ENCODE assay signal across 8 mouse cellular contexts in genomic region chr6:56714574-56715269, GRCm38 (mm10). TPM values are rescaled to one million over a fixed set of nuclear protein-coding genes. Genes with fewer than 3 reads are reported as not detected.
DNase-seq lines count a peak whose midpoint lies in the region; ATAC-seq and TF ChIP-seq lines count a peak whose summit lies in the region.

Avl9 (plus strand) TSS chr6:56714899.

- no peak for TF ChIP-seq RAD21 in MEL (IDR thresholded peaks at IDR 0.05; ENCODE audit: low read depth, low read length)

- peak within 1 kb of the TSS; percentile 64 for H3K27ac ChIP-seq in MEL (ENCODE audit: control insufficient read depth, low read depth, low read length)
- H3K27ac ChIP-seq in cerebellum, adult 2 months (ENCODE audit: insufficient read depth, low read length), result peak within 1 kb of the TSS; percentile 85
- peak within 1 kb of the TSS; percentile 96 for H3K27ac ChIP-seq in forebrain, postnatal 0 days (ENCODE audit: low read depth, low read length)
- H3K27ac ChIP-seq in lung, embryonic 15.5 days, result peak within 1 kb of the TSS; percentile 96

- H3K9ac ChIP-seq in MEL (ENCODE audit: control insufficient read depth, low read depth, low read length, poor library complexity, severe bottlenecking), result peak within 1 kb of the TSS; percentile 89
- H3K9ac ChIP-seq in forebrain, postnatal 0 days, result peak within 1 kb of the TSS; percentile 90
- H3K9ac ChIP-seq in lung, embryonic 15.5 days, result peak within 1 kb of the TSS; percentile 83

- no peaks in the 10 kb centered on the region; a peak in 1 of 4 replicates for H3K27me3 ChIP-seq in MEL (ENCODE audit: control insufficient read depth in 1 of 2, insufficient read depth in 2 of 2, low read length in 2 of 2)
- no peaks in the 10 kb centered on the region for H3K27me3 ChIP-seq in cerebellum, adult 2 months (ENCODE audit: control insufficient read depth, insufficient read depth, low read length)
- no peaks in the 10 kb centered on the region for H3K27me3 ChIP-seq in forebrain, postnatal 0 days (ENCODE audit: insufficient read depth, low read length)
- H3K27me3 ChIP-seq in lung, embryonic 15.5 days, result no peaks in the 10 kb centered on the region

- 2% methylated on average over 64 of the region's 64 CpGs for WGBS in cerebellum, adult 2 months
- WGBS in forebrain, postnatal 0 days, result under 1% methylated on average over 55 of the region's 64 CpGs
- WGBS in lung, embryonic 15.5 days, result under 1% methylated on average over 64 of the region's 64 CpGs

- peak; percentile 97 for ATAC-seq in forebrain, postnatal 0 days
- peak; percentile 98 for ATAC-seq in lung, embryonic 15.5 days (ENCODE audit: borderline replicate concordance, extremely low read depth, low FRiP score, low TSS enrichment)

- peaks cover 3 to 17% of the 10 kb centered on the region in 2 experiments for H3K4me1 ChIP-seq in MEL (ENCODE audit: control insufficient read depth in 1 of 2, insufficient read depth in 2 of 2, low read length in 2 of 2)
- no peaks in the 10 kb centered on the region for H3K4me1 ChIP-seq in cerebellum, adult 2 months (ENCODE audit: control insufficient read depth, insufficient read depth, low read length)
- peaks cover 3% of the 10 kb centered on the region; the same call in 1 of the 2 replicates for H3K4me1 ChIP-seq in forebrain, postnatal 0 days (ENCODE audit: insufficient read depth)
- 0 out of 2 replicates have a peak, but pooled peaks cover 11% of the 10 kb centered on the region for H3K4me1 ChIP-seq in lung, embryonic 15.5 days

- H3K79me2 ChIP-seq in MEL (ENCODE audit: control insufficient read depth, insufficient read depth, low read length, poor library complexity), result peaks cover 6% of the 10 kb centered on the region

- peak within 1 kb of the TSS; percentile 88 to 98 for H3K4me3 ChIP-seq in MEL (ENCODE audit: control insufficient read depth in 1 of 2, insufficient read depth in 1 of 2, low read depth in 2 of 2, low read length in 2 of 2)
- H3K4me3 ChIP-seq in cerebellum, adult 2 months (replicated peaks; ENCODE audit: insufficient read depth, low read depth, low read length), result peak within 1 kb of the TSS; percentile 79
- peak within 1 kb of the TSS; percentile 88 for H3K4me3 ChIP-seq in forebrain, postnatal 0 days (ENCODE audit: low read depth, low read length)
- peak within 1 kb of the TSS; percentile 89 for H3K4me3 ChIP-seq in lung, embryonic 15.5 days

- peak; percentile 88 to 95 for TF ChIP-seq POLR2A in MEL (IDR thresholded peaks at IDR 0.05; ENCODE audit: control insufficient read depth in 1 of 2, insufficient read depth in 1 of 2, low read depth in 1 of 2, low read length in 2 of 2, poor library complexity in 1 of 2)
- peak; percentile 64 for TF ChIP-seq POLR2A in cerebellum, adult 2 months (IDR thresholded peaks at IDR 0.05; ENCODE audit: borderline replicate concordance, insufficient read depth, low read length)

- TF ChIP-seq CTCF in MEL (IDR thresholded peaks at IDR 0.05 in 2 of 3, conservative IDR thresholded peaks at IDR 0.05 in 1 of 3; ENCODE audit: control insufficient read depth in 1 of 3, insufficient read depth in 1 of 3, low read depth in 2 of 3, low read length in 3 of 3, poor library complexity in 1 of 3, severe bottlenecking in 1 of 3), result peak; percentile 18 to 79 (median 56); a peak in 5 of 6 replicates
- TF ChIP-seq CTCF in cerebellum, adult 2 months (IDR thresholded peaks at IDR 0.05; ENCODE audit: borderline replicate concordance, insufficient read depth, low read depth, low read length), result 0 out of 2 replicates have a peak, but pooled peaks have one; percentile 51
- peak; percentile 76 for TF ChIP-seq CTCF in forebrain, postnatal 0 days (IDR thresholded peaks at IDR 0.05; ENCODE audit: low read depth)

- H3K36me3 ChIP-seq in MEL (ENCODE audit: control insufficient read depth in 1 of 2, insufficient read depth in 2 of 2, low read length in 2 of 2), result peaks cover 0 to 17% of the 10 kb centered on the region in 2 experiments; a peak in 2 of 4 replicates
- no peaks in the 10 kb centered on the region for H3K36me3 ChIP-seq in forebrain, postnatal 0 days (ENCODE audit: insufficient read depth)
- no peaks in the 10 kb centered on the region for H3K36me3 ChIP-seq in lung, embryonic 15.5 days

- no peaks in the 10 kb centered on the region for H3K9me3 ChIP-seq in MEL (replicated peaks; ENCODE audit: insufficient read depth, low read length)
- no peaks in the 10 kb centered on the region for H3K9me3 ChIP-seq in forebrain, postnatal 0 days (ENCODE audit: low read length)
- no peaks in the 10 kb centered on the region for H3K9me3 ChIP-seq in lung, embryonic 15.5 days

- DNase-seq in MEL (ENCODE audit: low read depth, low spot score), result peak; percentile 97
- DNase-seq in cerebellum, adult 2 months, result peak; percentile 97
- peak; percentile 95 for DNase-seq in forebrain, postnatal 0 days
- DNase-seq in heart, postnatal 4 days, result peak; percentile 99
- DNase-seq in layer of hippocampus, adult 8-10 months (ENCODE audit: low spot score in 2 of 2), result peak; percentile 95 to 96
- DNase-seq in ovary, adult 18-20 months (ENCODE audit: low spot score), result peak; percentile 97
- DNase-seq in thymus, postnatal 0 days (ENCODE audit: low spot score), result peak; percentile 98

- H3K4me2 ChIP-seq in forebrain, postnatal 0 days (ENCODE audit: low read depth), result peak within 1 kb of the TSS; percentile 64
- H3K4me2 ChIP-seq in lung, embryonic 15.5 days, result peak within 1 kb of the TSS; percentile 67

- no peak for TF ChIP-seq EP300 in MEL (IDR thresholded peaks at IDR 0.05; ENCODE audit: low read depth in 1 of 2, low read length in 2 of 2)

TF ChIP-seq in MEL, 35 proteins besides CTCF, POLR2A, EP300 and RAD21 (continues in another document):
- TF ChIP-seq GATA1 (IDR thresholded peaks at IDR 0.05; ENCODE audit: low read depth, low read length) (no peak), MYB (IDR thresholded peaks at IDR 0.05; ENCODE audit: low read depth, low read length) (no peak), USF1 (IDR thresholded peaks at IDR 0.05; ENCODE audit: low read depth, low read length) (peak; percentile 92), MAFK (IDR thresholded peaks at IDR 0.05; ENCODE audit: borderline replicate concordance, low read depth, low read length) (no peak), ZMIZ1 (IDR thresholded peaks at IDR 0.05; ENCODE audit: low read depth, low read length) (peak; percentile 70; the same call in 1 of the 2 replicates), MEF2A (IDR thresholded peaks at IDR 0.05; ENCODE audit: extremely low read depth, insufficient replicate concordance, low read depth, low read length, poor library complexity, severe bottlenecking) (no peak), MXI1 (IDR thresholded peaks at IDR 0.05; ENCODE audit: low read depth, low read length) (peak; percentile 65; the same call in 1 of the 2 replicates), CHD1 (IDR thresholded peaks at IDR 0.05; ENCODE audit: low read depth, low read length) (no peak), TAL1 (IDR thresholded peaks at IDR 0.05; ENCODE audit: low read length) (no peak), RCOR1 (IDR thresholded peaks at IDR 0.05; ENCODE audit: low read depth, low read length) (no peak), NRF1 (IDR thresholded peaks at IDR 0.05; ENCODE audit: insufficient read depth, low read depth, low read length, poor library complexity, severe bottlenecking) (0 out of 2 replicates have a peak, but pooled peaks have one; percentile 24), ELF1 (IDR thresholded peaks at IDR 0.05; ENCODE audit: low read depth, low read length) (peak; percentile 89), ZC3H11A (IDR thresholded peaks at IDR 0.05; ENCODE audit: low read depth, low read length) (no peak), MAZ (IDR thresholded peaks at IDR 0.05; ENCODE audit: low read depth, low read length) (0 out of 2 replicates have a peak, but pooled peaks have one; percentile 43), USF2 (IDR thresholded peaks at IDR 0.05; ENCODE audit: borderline replicate concordance in 1 of 2, insufficient read depth in 1 of 2, low read depth in 1 of 2, low read length in 2 of 2) (no peak), GABPA (IDR thresholded peaks at IDR 0.05; ENCODE audit: low read depth, low read length) (no peak), CHD2 (IDR thresholded peaks at IDR 0.05; ENCODE audit: low read length) (no peak), TBP (IDR thresholded peaks at IDR 0.05; ENCODE audit: low read depth, low read length) (no peak), UBTF (IDR thresholded peaks at IDR 0.05; ENCODE audit: borderline replicate concordance, insufficient read depth, low read depth, low read length) (no peak), HCFC1 (IDR thresholded peaks at IDR 0.05; ENCODE audit: low read depth, low read length) (peak; percentile 77), JUND (IDR thresholded peaks at IDR 0.05; ENCODE audit: low read depth, low read length) (no peak), KAT2A (conservative IDR thresholded peaks at IDR 0.05; ENCODE audit: low read depth, low read length) (no peak; the same call in 1 of the 2 replicates), POLR2AphosphoS2 (IDR thresholded peaks at IDR 0.05; ENCODE audit: low read length) (peak; percentile 62; the same call in 1 of the 2 replicates), ZKSCAN1 (IDR thresholded peaks at IDR 0.05; ENCODE audit: low read depth, low read length) (no peak), NELFE (IDR thresholded peaks at IDR 0.05; ENCODE audit: low read depth, low read length) (peak; percentile 76), TCF12 (IDR thresholded peaks at IDR 0.05; ENCODE audit: low read depth, low read length) (no peak), ETS1 (IDR thresholded peaks at IDR 0.05; ENCODE audit: low read depth, low read length) (peak; percentile 8; the same call in 1 of the 2 replicates), MAX (IDR thresholded peaks at IDR 0.05; ENCODE audit: low read length) (no peak), POLR2AphosphoS5 (IDR thresholded peaks at IDR 0.05; ENCODE audit: borderline replicate concordance, low read depth, low read length) (no peak), MYC (IDR thresholded peaks at IDR 0.05; ENCODE audit: low read depth, low read length) (0 out of 2 replicates have a peak, but pooled peaks have one; percentile 47)

RNA-seq across cellular contexts. Expression of gene Avl9, which starts in this region (rescaled TPM):
- total RNA-seq in MEL (2012; rRNA removed), result 7.7 and 9.6 TPM in 2 replicates
- 1 to 10 TPM in 1 of 2 experiments, not detected in 1; 7.9 TPM for polyA plus RNA-seq in MEL (2012; ENCODE audit: insufficient read depth in 1 of 2, insufficient read length in 2 of 2, low read depth in 1 of 2, low replicate concordance in 2 of 2, missing spikeins in 1 of 2)
- 20.8 and 21.2 TPM in 2 replicates for polyA plus RNA-seq in cerebellum, adult 2 months (2012; rRNA removed)
- total RNA-seq in forebrain, postnatal 0 days (2014; rRNA removed), result 59.7 and 66.1 TPM in 2 replicates
- polyA plus RNA-seq in forebrain, postnatal 0 days (2015; fragmentation: Nextera tagmentation; extraction: Ambion mirVana), result 12.3 and 19.9 TPM in 2 replicates
- 10 to 100 TPM in 1 of 2 experiments, 1 to 10 TPM in 1; 9.1 to 10.7 TPM for total RNA-seq in heart, postnatal 4 days (2021)
- 10 to 100 TPM; 39.9 to 53.0 (median 47.3) TPM for total RNA-seq in layer of hippocampus, adult 8-10 months (2022)
- polyA plus RNA-seq in lung, embryonic 15.5 days (2015; fragmentation: Nextera tagmentation; extraction: Ambion mirVana), result 10.1 and 11.5 TPM in 2 replicates
- 16.6 and 20.0 TPM in 2 replicates for polyA plus RNA-seq in thymus, postnatal 0 days (2015; fragmentation: Nextera tagmentation; extraction: Ambion mirVana)

Comparison
In these comparisons a context has a peak if more than half of its experiments do, and no peak if none do; other contexts are left out.
1. Peak in every context shown above with its lines: DNase-seq, ATAC-seq, H3K4me3 ChIP-seq and H3K27ac ChIP-seq.